Mouse (Mus musculus): ENCODE results near the gene Napsa. TPM values are rescaled to one million over a fixed set of nuclear protein-coding genes. Genes with fewer than 3 reads are reported as not detected.

Napsa gene
- polyA plus RNA-seq, 1 experiment from 2014 or later, result 1.1 TPM

- WGBS, result 90% methylated on average over 15 of the region's 15 CpGs
- Histone ChIP-seq H3K4me3 (replicated peaks; ENCODE audit: low read depth, low read length) (no peak overlapping the region), H3K27ac (replicated peaks; ENCODE audit: low read depth, low read length) (no peak overlapping the region), H3K4me1 (ENCODE audit: control insufficient read depth, insufficient read depth, low read length) (no peaks in the 10 kb centered on the region), H3K27me3 (ENCODE audit: control insufficient read depth, insufficient read depth, low read length) (0 out of 2 replicates have a peak, but pooled peaks cover 6% of the 10 kb centered on the region), H3K4me2 (ENCODE audit: low read length) (no peak overlapping the region), H3K9me3 (ENCODE audit: control insufficient read depth, low read length) (no peaks in the 10 kb centered on the region), H3K36me3 (ENCODE audit: control insufficient read depth, insufficient read depth, low read length) (no peaks in the 10 kb centered on the region), H3K9ac (replicated peaks; ENCODE audit: low read length) (no peak overlapping the region)
- DNase-seq (no peak), ATAC-seq (ENCODE audit: low FRiP score, low TSS enrichment) (no peak)
Observed at GRCm38 (mm10) chr7:44628402-44629034, 56.3 kb downstream of the Napsa start.

DNA sequence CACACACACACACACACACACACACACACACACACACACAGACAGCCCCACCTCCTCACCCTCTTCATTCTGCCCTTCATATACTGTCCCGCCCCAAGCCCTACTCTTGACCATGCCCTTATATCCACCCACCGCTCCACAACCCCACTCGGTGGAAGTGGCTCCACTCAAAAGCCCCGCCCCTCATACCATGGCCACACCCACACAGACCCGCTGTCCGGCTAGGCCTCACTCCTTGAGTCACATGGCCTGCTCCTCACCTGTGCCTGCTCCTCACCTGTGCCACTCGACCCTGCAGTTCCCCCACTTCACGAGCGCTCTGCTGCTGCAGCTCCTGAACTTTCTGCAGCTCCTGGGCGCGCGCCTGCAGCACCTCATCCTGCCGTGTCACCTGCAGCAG lies 58.3 kb downstream of the Napsa start:
- Histone ChIP-seq H3K9me3 (ENCODE audit: control insufficient read depth, low read length) (no peaks in the 10 kb centered on the region), H3K9ac (replicated peaks; ENCODE audit: low read length) (no peak overlapping the region), H3K4me2 (ENCODE audit: low read length) (no peak overlapping the region), H3K27ac (replicated peaks; ENCODE audit: low read depth, low read length) (no peak overlapping the region), H3K27me3 (ENCODE audit: control insufficient read depth, insufficient read depth, low read length) (0 out of 2 replicates have a peak, but pooled peaks cover 6% of the 10 kb centered on the region), H3K36me3 (ENCODE audit: control insufficient read depth, insufficient read depth, low read length) (no peaks in the 10 kb centered on the region), H3K4me3 (replicated peaks; ENCODE audit: low read depth, low read length) (no peak overlapping the region), H3K4me1 (ENCODE audit: control insufficient read depth, insufficient read depth, low read length) (no peaks in the 10 kb centered on the region)
- DNase-seq, result no peak
- ATAC-seq (ENCODE audit: low FRiP score, low TSS enrichment), result no peak
- 79% methylated on average over 13 of the region's 13 CpGs for WGBS

DNA sequence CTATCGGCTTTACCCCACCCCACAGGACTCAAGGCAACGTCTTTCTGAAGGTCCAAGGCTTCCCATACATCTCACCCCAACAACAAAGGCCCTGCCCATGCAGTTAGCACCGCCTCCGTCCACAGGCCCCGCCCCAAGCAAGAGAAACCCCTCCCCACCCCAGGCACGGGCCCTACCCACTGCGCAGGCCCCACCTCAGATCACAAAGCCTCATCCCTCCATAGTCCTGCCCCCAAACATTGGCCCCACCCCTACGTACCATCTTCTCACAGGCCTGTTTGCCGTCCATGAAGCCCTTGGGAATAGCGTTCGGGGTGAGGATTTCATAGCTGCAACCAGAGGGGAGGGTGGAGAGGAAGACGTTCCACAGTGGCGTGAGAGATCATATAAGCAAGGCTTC lies 60.5 kb downstream of the Napsa start:
- no peak overlapping the region for H3K4me3 ChIP-seq (replicated peaks; ENCODE audit: low read depth, low read length)
- no peak overlapping the region for H3K4me2 ChIP-seq (ENCODE audit: low read length)
- DNase-seq, result no peak
- no peaks in the 10 kb centered on the region for H3K4me1 ChIP-seq (ENCODE audit: control insufficient read depth, insufficient read depth, low read length)
- H3K27me3 ChIP-seq (ENCODE audit: control insufficient read depth, insufficient read depth, low read length), result 0 out of 2 replicates have a peak, but pooled peaks cover 6% of the 10 kb centered on the region
- no peak for ATAC-seq (ENCODE audit: low FRiP score, low TSS enrichment)
- no peaks in the 10 kb centered on the region for H3K36me3 ChIP-seq (ENCODE audit: control insufficient read depth, insufficient read depth, low read length)
- 22% methylated on average over 13 of the region's 13 CpGs for WGBS
- H3K9me3 ChIP-seq (ENCODE audit: control insufficient read depth, low read length), result 0 out of 2 replicates have a peak, but pooled peaks cover 4% of the 10 kb centered on the region
- H3K27ac ChIP-seq (replicated peaks; ENCODE audit: low read depth, low read length), result no peak overlapping the region
- no peak overlapping the region for H3K9ac ChIP-seq (replicated peaks; ENCODE audit: low read length)

- 0 out of 2 replicates have a peak, but pooled peaks cover 4% of the 10 kb centered on the region for H3K9me3 ChIP-seq (ENCODE audit: control insufficient read depth, low read length)
- no peak overlapping the region for H3K27ac ChIP-seq (replicated peaks; ENCODE audit: low read depth, low read length)
- H3K4me2 ChIP-seq (ENCODE audit: low read length), result no peak overlapping the region
- H3K27me3 ChIP-seq (ENCODE audit: control insufficient read depth, insufficient read depth, low read length), result peaks cover 10% of the 10 kb centered on the region; the same call in 1 of the 2 replicates
- H3K36me3 ChIP-seq (ENCODE audit: control insufficient read depth, insufficient read depth, low read length), result no peaks in the 10 kb centered on the region
- ATAC-seq (ENCODE audit: low FRiP score, low TSS enrichment) (no peak), DNase-seq (peak; percentile 39)
- 14% methylated on average over 15 of the region's 15 CpGs for WGBS
- no peak overlapping the region for H3K4me3 ChIP-seq (replicated peaks; ENCODE audit: low read depth, low read length)
- no peaks in the 10 kb centered on the region for H3K4me1 ChIP-seq (ENCODE audit: control insufficient read depth, insufficient read depth, low read length)
- no peak overlapping the region for H3K9ac ChIP-seq (replicated peaks; ENCODE audit: low read length)
Observed at GRCm38 (mm10) chr7:44633407-44633806, 61.2 kb downstream of the Napsa start.

Small RNA genes within 50 kb of the gene (microRNA-seq; reads per million reads assigned to microRNA genes)
- gene Mir7053, result 1.5 reads per million, percentile 3 among the genes with 10 or more reads in this experiment

Other genes starting within 250 kb of the Napsa start
- gene Syt3, start 188.3 kb upstream of the Napsa start, polyA plus RNA-seq (2014; fragmentation: Nextera tagmentation; extraction: Ambion mirVana), result 39.5 and 48.5 TPM in 2 replicates
- gene 1700008O03Rik, start 186.6 kb upstream of the Napsa start, polyA plus RNA-seq (2014; fragmentation: Nextera tagmentation; extraction: Ambion mirVana), result 1.7 and 1.9 TPM in 2 replicates
- gene Lrrc4b, start 143.4 kb upstream of the Napsa start, polyA plus RNA-seq (2014; fragmentation: Nextera tagmentation; extraction: Ambion mirVana), result 28.4 and 39.0 TPM in 2 replicates
- gene Aspdh, start 107.0 kb upstream of the Napsa start, polyA plus RNA-seq (2014; fragmentation: Nextera tagmentation; extraction: Ambion mirVana), result 8.6 and 8.9 TPM in 2 replicates
- gene Josd2, start 104.4 kb upstream of the Napsa start, polyA plus RNA-seq (2014; fragmentation: Nextera tagmentation; extraction: Ambion mirVana), result 27.9 and 32.5 TPM in 2 replicates
- 152 and 163 TPM in 2 replicates for gene Emc10, start 75.9 kb upstream of the Napsa start, polyA plus RNA-seq (2014; fragmentation: Nextera tagmentation; extraction: Ambion mirVana)
- 26.8 and 28.6 TPM in 2 replicates for gene Fam71e1, start 75.8 kb upstream of the Napsa start, polyA plus RNA-seq (2014; fragmentation: Nextera tagmentation; extraction: Ambion mirVana)
- 0.15 and 0.20 TPM in 2 replicates for gene Mybpc2, start 47.7 kb upstream of the Napsa start, polyA plus RNA-seq (2014; fragmentation: Nextera tagmentation; extraction: Ambion mirVana)
- gene Spib, start 40.3 kb upstream of the Napsa start, polyA plus RNA-seq (2014; fragmentation: Nextera tagmentation; extraction: Ambion mirVana), result not detected in 2 replicates
- gene Pold1, start 23.5 kb upstream of the Napsa start, polyA plus RNA-seq (2014; fragmentation: Nextera tagmentation; extraction: Ambion mirVana), result 17.8 and 19.5 TPM in 2 replicates
- gene Nr1h2, start 18.4 kb upstream of the Napsa start, polyA plus RNA-seq (2014; fragmentation: Nextera tagmentation; extraction: Ambion mirVana), result 57.1 and 62.0 TPM in 2 replicates
- gene Kcnc3, start 18.3 kb downstream of the Napsa start, polyA plus RNA-seq (2014; fragmentation: Nextera tagmentation; extraction: Ambion mirVana), result 5.2 and 7.5 TPM in 2 replicates
- gene Myh14, start 98.5 kb downstream of the Napsa start, polyA plus RNA-seq (2014; fragmentation: Nextera tagmentation; extraction: Ambion mirVana), result 2.5 and 2.7 TPM in 2 replicates
- not detected in 2 replicates for gene Izumo2, start 136.4 kb downstream of the Napsa start, polyA plus RNA-seq (2014; fragmentation: Nextera tagmentation; extraction: Ambion mirVana)
- 22.6 and 26.8 TPM in 2 replicates for gene Vrk3, start 176.0 kb downstream of the Napsa start, polyA plus RNA-seq (2014; fragmentation: Nextera tagmentation; extraction: Ambion mirVana)
- 0.58 and 0.89 TPM in 2 replicates for gene Zfp473, start 178.7 kb downstream of the Napsa start, polyA plus RNA-seq (2014; fragmentation: Nextera tagmentation; extraction: Ambion mirVana)
- gene Nup62, start 243.7 kb downstream of the Napsa start, polyA plus RNA-seq (2014; fragmentation: Nextera tagmentation; extraction: Ambion mirVana), result 29.1 and 35.2 TPM in 2 replicates
- gene Il4i1, start 244.0 kb downstream of the Napsa start, polyA plus RNA-seq (2014; fragmentation: Nextera tagmentation; extraction: Ambion mirVana), result 0.97 and 1.4 TPM in 2 replicates
- gene Atf5, start 244.3 kb downstream of the Napsa start, polyA plus RNA-seq (2014; fragmentation: Nextera tagmentation; extraction: Ambion mirVana), result 2.2 and 2.8 TPM in 2 replicates

Measured in midbrain, embryonic 14.5 days (tissue).